Mouse (Mus musculus): ENCODE measurements at regions not wholly inside any gene's neighbourhood (a gene's known extent, or its start where the extent isn't known, plus 50 kb on each side); places are given as distances from the start of the nearest gene placed in this dataset.

GRCm38 (mm10) chr12:71725713-71726336, 105.1 kb upstream of the Daam1 start:
- no peak for TF ChIP-seq POLR2A (IDR thresholded peaks at IDR 0.05; ENCODE audit: control insufficient read depth, extremely low read depth, insufficient read depth, low read length, poor library complexity)
- no peak for TF ChIP-seq CTCF (IDR thresholded peaks at IDR 0.05; ENCODE audit: borderline replicate concordance, control insufficient read depth, extremely low read depth, insufficient read depth, low read length, poor library complexity)
